Mouse (Mus musculus): ENCODE results near the gene Mrpl53. TPM values are rescaled to one million over a fixed set of nuclear protein-coding genes. Genes with fewer than 3 reads are reported as not detected.

The Mrpl53 gene
- 49.5 and 61.6 TPM in 2 replicates for total RNA-seq (2015; ENCODE audit: low replicate concordance)
- total RNA-seq (2017; ENCODE audit: low replicate concordance): 36.2 and 38.0 TPM in 2 replicates

GRCm38 (mm10) chr6:83108762-83109668 is at the start of gene Mrpl53:
Mrpl53 (plus strand) TSS chr6:83109040.
- ATAC-seq (replicated peaks; ENCODE audit: low FRiP score, poor library complexity, severe bottlenecking): peak; percentile 76

GRCm38 (mm10) chr6:83065995-83066394 is 42.8 kb upstream of the Mrpl53 start:
- ATAC-seq (replicated peaks; ENCODE audit: low FRiP score, poor library complexity, severe bottlenecking): no peak

DNA sequence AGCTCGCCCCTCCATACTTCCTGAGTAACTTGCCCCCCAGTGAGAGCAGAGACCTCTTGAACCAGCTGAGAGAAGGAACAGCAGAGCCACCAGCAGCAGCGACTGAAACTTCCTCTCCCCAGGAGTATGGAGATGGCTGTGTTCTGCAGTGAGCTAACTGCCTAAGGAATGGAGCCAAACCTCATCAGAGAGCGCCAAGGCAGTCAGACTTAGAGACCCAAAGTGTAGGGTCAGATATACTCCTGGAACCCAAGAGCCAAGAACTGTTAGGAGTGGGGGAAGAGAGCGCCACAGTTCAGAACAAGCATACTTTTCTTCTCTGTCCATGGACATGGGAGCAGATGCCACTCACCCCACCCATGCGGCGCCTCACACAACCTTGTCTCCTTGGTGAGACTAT is 42.4 kb upstream of the Mrpl53 start:
- no peak for ATAC-seq (replicated peaks; ENCODE audit: low FRiP score, poor library complexity, severe bottlenecking)

DNA sequence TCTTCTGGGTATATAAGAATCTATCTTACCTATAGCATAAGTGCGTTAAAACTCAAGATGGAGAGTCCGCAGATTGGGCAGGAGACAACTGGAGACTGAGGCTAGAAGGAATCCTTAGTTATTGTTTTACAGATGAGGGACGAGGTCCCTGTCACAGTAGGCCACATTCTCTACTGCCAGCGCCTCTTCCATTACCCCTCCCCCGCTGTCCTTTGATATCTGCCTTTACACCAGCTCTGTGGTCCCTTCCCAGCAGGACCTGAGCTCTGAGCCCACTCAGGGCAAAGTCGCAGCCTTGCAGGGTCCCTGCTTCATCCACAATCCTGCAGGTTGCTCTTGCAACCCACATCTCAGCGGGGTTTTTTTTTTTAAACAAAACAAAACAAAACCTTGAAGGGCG is 40.6 kb upstream of the Mrpl53 start:
- no peak for ATAC-seq (replicated peaks; ENCODE audit: low FRiP score, poor library complexity, severe bottlenecking)

- ATAC-seq (replicated peaks; ENCODE audit: low FRiP score, poor library complexity, severe bottlenecking): no peak
Measured at GRCm38 (mm10) chr6:83068706-83069487, 39.9 kb upstream of the Mrpl53 start.

DNA sequence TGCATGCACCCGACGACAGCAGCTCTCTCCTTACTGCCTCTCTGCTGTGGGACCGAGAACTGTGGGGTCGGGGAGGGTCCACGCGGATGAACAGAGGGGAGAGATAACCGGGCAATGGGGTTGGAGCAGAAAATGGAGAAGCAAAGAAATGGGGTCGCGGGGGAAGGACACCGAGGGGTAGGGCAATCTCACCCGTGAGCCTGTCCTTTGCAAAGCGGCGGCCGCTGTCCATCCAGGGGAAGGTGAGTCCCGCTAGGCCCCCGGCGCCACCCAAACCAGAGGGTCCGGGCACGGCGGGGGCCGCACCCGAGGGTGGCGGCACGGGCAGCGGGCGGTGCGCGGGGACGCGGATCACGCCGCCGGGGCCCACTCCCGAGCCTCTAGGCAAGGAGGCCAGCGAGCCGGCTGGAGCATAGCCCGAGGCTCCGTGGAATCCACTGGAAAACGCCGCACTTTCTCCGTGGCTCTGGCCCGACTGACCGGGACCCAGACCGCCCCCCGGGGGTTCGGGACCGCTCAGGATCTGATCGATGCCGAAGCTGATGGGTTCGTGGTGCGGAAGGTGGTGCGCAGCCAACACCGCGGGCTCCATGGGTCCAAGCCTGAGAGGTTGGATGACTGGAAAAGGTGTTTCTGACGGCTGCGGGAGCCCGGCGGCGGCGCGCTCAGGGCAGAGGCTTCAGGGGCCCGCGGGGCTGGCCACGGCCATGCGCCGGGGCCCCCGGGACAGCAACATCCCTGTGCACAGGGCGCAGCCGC is 39.2 kb upstream of the Mrpl53 start:
- no peak for ATAC-seq (replicated peaks; ENCODE audit: low FRiP score, poor library complexity, severe bottlenecking)

DNA sequence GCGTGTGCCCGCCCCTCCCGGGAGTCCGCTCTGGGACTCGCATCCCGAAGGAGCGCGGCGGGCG is 38.8 kb upstream of the Mrpl53 start, which contains the start of gene Tlx2:
Tlx2 (minus strand) TSS at position 47 of the 64 bp plus-strand sequence.
- no peak for ATAC-seq (replicated peaks; ENCODE audit: low FRiP score, poor library complexity, severe bottlenecking)

DNA sequence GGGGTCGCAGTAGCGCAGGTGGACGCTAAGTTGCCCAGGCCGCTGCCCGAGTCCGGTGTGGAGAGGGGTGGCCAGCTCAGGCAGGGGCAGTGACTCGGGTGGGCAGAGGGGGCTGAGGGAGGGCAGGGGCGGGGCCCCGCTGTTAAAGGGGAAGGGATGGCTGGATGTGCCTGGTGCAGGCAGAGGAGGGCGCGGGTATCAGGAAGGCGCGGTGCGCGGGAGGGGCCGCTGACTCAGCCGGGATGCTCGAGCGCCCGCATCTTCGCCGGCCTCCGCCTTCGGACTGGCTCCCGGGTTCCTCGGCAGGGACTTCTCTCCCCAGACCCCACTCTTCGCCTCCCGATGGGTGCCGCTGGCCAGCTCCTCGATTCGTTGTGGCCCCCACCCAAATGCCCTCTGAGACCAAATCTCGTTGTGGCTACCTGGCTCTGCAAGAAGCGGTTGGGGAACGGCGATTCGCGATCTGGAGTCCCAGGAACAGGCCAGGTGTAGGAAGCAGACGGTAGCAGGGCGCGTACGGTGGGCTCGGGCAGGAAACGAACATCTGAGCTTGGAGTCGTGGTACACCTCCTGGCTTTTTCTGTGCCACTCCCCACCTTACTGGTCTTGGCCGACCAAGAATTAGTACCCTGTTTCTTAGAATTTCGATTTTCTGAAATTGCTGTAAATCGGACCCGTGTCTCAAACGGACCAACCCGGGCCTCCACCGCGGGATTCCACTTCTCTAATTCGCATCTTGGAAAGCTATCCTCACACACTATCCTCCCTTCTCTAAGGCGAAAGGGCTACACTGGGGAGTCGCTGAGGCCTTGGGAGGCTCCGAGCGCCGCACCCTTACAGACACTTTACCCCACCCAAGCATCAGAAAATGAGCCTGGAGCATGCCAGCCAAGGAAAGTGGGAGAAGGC is 38.3 kb upstream of the Mrpl53 start:
- peak; percentile 44; the same call in 1 of the 2 replicates for ATAC-seq (replicated peaks; ENCODE audit: low FRiP score, poor library complexity, severe bottlenecking)

DNA sequence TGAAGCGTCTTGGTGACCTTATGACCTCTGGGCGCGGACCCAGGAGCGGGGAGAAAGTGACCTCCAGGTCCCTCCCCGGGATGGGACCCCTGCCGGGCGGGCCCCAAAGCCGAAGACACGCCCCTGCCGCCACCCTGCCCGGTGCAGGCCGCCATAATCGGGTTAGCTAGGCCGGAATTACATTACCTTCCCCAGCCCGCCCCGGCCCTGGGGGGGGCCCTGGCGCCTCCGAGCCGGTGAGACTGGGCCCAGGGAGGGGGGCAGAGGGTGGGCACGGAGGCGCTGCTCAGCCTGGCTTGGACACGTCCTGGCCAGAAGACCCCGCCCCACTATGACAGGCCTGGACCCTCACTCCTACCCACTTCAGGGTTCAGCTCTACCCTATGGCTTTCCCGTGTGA is 37.6 kb upstream of the Mrpl53 start:
- no peak for ATAC-seq (replicated peaks; ENCODE audit: low FRiP score, poor library complexity, severe bottlenecking)

GRCm38 (mm10) chr6:83074979-83075378 is 33.9 kb upstream of the Mrpl53 start:
- no peak for ATAC-seq (replicated peaks; ENCODE audit: low FRiP score, poor library complexity, severe bottlenecking)

- peak; percentile 35 for ATAC-seq (replicated peaks; ENCODE audit: low FRiP score, poor library complexity, severe bottlenecking)
Measured at GRCm38 (mm10) chr6:83077630-83078323, 31.1 kb upstream of the Mrpl53 start, which contains the start of gene Pcgf1. Pcgf1 (plus strand) TSS chr6:83077869.

GRCm38 (mm10) chr6:83078324-83078858 is 30.4 kb upstream of the Mrpl53 start:
- ATAC-seq (replicated peaks; ENCODE audit: low FRiP score, poor library complexity, severe bottlenecking): peak; percentile 93

- ATAC-seq (replicated peaks; ENCODE audit: low FRiP score, poor library complexity, severe bottlenecking): no peak
Measured at GRCm38 (mm10) chr6:83080210-83080609, 28.6 kb upstream of the Mrpl53 start.

DNA sequence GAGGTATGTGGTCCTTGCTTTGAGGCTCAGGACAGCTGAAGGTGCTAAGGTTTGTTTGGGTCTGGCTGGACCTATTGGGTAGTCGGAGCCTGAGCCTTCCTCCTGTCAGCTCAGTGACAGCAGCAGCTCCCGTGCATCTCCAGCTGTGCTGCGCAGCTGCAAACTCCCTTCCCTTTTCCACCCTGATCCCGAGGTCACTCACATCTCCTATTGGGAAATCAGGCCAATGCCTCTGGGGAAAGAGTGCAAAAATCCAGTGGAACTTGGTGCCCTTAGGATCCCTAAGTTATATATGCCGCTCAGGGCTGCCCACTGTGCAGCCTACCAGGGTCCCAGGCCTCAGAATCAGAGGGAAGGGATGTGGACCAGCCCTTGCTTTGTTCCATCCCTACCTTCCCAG is 25.3 kb upstream of the Mrpl53 start:
- no peak for ATAC-seq (replicated peaks; ENCODE audit: low FRiP score, poor library complexity, severe bottlenecking)

- ATAC-seq (replicated peaks; ENCODE audit: low FRiP score, poor library complexity, severe bottlenecking): no peak
Measured at GRCm38 (mm10) chr6:83084477-83084876, 24.4 kb upstream of the Mrpl53 start.

DNA sequence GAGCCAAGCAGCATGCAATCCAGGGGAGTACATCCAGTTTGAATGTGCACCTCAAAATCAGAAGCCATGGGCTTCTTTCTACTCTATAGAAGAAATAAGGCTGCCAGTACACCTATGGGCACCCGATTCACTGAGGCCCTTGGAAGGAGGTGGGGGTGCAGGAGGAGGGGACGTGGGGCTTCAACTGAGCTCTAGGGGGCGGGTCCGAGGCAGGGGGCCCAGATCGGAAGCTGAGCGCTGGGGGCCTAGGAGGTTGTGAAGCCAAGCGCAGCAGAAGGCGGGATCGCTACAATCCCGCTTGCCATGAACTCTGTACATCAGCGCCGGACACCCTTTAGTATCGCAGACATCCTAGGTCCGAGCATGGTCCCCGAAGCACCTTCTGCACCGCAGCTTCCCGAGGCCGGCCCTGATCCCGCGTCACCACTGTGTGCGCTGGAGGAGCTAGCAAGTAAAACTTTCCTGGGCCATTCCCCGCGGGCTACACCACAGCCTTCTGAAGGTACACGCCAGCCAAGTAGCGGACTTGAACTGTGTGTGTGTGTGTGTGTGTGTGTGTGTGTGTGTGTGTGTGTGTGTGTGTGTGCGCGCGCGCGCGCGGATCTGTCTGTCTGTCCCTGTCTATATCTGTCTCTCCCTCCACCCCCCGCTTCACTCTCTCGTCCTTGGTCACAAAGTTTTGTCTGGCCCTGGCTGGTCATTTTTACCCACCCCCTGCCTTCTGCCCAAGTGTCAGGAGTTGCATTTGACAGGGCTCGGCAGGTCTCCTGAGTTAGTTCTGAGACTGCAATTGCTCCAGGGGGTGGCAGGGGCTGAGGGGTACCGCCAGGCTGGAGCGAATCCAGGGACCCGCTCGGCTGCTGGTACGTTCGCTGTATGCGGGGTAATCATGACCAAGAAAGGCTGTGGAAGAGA is 22.5 kb upstream of the Mrpl53 start, which contains the start of gene Lbx2:
Lbx2 (plus strand) TSS at position 247 of the 915 bp plus-strand sequence.
- ATAC-seq (replicated peaks; ENCODE audit: low FRiP score, poor library complexity, severe bottlenecking): no peak

GRCm38 (mm10) chr6:83087205-83087925 is 21.5 kb upstream of the Mrpl53 start:
- no peak for ATAC-seq (replicated peaks; ENCODE audit: low FRiP score, poor library complexity, severe bottlenecking)

All from erythroid progenitor cell, adult 5-6 weeks (primary cell).